Mouse (Mus musculus): Measurements from ENCODE around the gene Aco2. TPM values are rescaled to one million over a fixed set of nuclear protein-coding genes. Genes with fewer than 3 reads are reported as not detected.

Aco2 gene
- polyA plus RNA-seq, 1 experiment from 2014 or later, result 165 TPM

DNA sequence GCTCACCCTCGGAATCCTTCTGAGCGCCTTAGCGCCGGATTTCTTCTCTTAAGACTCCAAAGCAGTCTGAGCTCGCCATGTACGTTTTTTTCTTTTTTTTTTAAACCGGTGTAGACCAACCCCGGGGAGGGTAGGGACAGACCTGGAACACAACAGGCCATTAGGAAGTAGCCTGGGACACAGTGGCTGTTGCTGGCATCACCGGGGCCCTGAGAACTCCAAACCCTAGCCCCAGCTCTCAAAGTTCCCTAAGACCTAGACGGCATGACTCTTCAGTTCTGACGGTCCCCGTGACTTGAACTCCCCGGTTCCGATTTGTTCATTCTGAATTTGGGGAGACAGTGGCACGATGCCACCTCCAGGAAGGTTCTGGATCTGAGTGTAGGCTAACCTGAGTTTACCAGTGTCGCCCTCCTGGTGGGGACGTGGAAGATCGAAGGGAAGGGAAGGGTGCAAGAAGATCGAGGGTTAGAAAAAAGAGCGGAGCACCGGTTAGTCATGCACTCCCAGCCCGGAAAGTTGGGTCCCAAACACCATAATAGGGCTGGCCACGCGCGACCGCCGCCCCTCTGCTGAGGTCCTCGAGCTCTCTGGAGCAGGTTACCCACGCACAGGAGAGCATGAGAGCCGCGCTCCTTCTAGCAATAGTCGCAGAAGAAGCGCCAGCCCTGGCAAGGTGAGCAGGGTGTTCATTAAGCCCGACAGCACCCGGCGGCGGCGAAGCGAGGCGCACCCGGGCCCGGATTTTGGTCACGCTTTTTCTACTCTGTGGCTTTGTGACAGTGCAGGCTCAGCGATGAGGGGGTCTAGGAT lies 13.4 kb upstream of the Aco2 start, which contains the start of gene Tob2:
Gene Tob2, minus strand, starts transcription at position 280 of the 813 bp plus-strand sequence.
- peak within 1 kb of the TSS; percentile 87 for H3K4me2 ChIP-seq (ENCODE audit: low read depth, low read length)
- peak within 1 kb of the TSS; percentile 98 for H3K27ac ChIP-seq (replicated peaks; ENCODE audit: low read depth, low read length)
- peak; percentile 4; the same call in 1 of the 2 replicates for ATAC-seq (ENCODE audit: low read depth)
- 0 out of 2 replicates have a peak, but pooled peaks cover 8% of the 10 kb centered on the region for H3K36me3 ChIP-seq (ENCODE audit: control insufficient read depth, insufficient read depth, low read length)
- peak within 1 kb of the TSS; percentile 92 for H3K9ac ChIP-seq (ENCODE audit: low read depth, low read length)
- under 1% methylated on average over 39 of the region's 44 CpGs for WGBS
- peak; percentile 54 for DNase-seq (ENCODE audit: low spot score)
- peaks cover 5% of the 10 kb centered on the region; the same call in 1 of the 2 replicates for H3K4me1 ChIP-seq (ENCODE audit: control insufficient read depth, insufficient read depth, low read length)
- H3K4me3 ChIP-seq (ENCODE audit: low read depth, low read length), result peak within 1 kb of the TSS; percentile 83
- H3K27me3 ChIP-seq (replicated peaks; ENCODE audit: control insufficient read depth, insufficient read depth, low read length), result no peaks in the 10 kb centered on the region
- no peaks in the 10 kb centered on the region for H3K9me3 ChIP-seq (ENCODE audit: control insufficient read depth, low read length)

DNA sequence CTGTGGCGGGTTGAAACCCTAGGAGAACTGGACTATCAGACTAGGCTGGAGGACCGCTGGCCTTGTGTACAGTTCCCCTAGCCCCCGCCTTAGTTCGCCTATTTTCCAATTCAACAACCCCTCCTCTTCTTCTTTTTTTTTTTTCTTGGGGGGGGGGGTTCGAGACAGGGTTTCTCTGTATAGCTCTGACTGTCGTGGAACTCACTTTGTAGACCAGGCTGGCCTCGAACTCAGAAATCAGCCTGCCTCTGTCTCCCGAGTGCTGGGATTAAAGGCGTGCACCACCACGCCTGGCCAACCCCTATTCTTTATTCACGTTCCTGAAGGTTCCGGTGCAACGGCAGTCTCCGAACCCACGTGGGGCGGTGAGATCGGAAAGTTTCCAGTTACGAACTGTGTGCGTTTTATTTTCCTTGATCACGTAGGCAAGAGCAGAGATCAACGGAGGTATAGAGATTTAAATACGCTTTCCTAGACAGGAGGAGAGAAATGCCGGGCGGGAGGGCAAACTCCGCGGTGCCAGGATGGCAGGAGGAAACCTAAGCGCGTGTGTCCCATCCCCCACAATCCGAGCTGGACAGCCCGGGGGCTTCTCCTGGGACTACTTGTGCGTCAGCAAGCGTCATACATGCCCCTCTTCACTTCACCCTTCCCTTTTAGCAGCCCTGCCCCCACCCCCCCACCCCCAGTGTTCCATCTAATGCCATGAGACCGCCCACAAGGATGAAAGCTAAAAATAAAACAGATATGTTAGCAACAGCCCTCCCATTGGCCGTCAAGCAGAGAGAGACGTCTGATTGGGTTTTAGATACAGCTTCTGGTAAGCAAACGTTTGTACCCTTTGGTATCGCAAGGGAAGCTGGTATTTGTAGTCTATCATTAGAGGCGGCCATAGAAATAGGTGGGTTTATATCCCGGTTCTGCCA lies 12.5 kb upstream of the Aco2 start:
- Histone ChIP-seq H3K36me3 (ENCODE audit: control insufficient read depth, insufficient read depth, low read length) (peaks cover 14% of the 10 kb centered on the region), H3K4me1 (ENCODE audit: control insufficient read depth, insufficient read depth, low read length) (peaks cover 5% of the 10 kb centered on the region; the same call in 1 of the 2 replicates), H3K27ac (replicated peaks; ENCODE audit: low read depth, low read length) (peak overlapping the region; percentile 98), H3K9me3 (ENCODE audit: control insufficient read depth, low read length) (no peaks in the 10 kb centered on the region), H3K4me3 (ENCODE audit: low read depth, low read length) (peak overlapping the region; percentile 83), H3K27me3 (replicated peaks; ENCODE audit: control insufficient read depth, insufficient read depth, low read length) (no peaks in the 10 kb centered on the region), H3K4me2 (ENCODE audit: low read depth, low read length) (peak overlapping the region; percentile 87), H3K9ac (ENCODE audit: low read depth, low read length) (peak overlapping the region; percentile 92)
- ATAC-seq (ENCODE audit: low read depth) (peak; percentile 85), DNase-seq (ENCODE audit: low spot score) (peak; percentile 99)
- WGBS, result under 1% methylated on average over 38 of the region's 39 CpGs

DNA sequence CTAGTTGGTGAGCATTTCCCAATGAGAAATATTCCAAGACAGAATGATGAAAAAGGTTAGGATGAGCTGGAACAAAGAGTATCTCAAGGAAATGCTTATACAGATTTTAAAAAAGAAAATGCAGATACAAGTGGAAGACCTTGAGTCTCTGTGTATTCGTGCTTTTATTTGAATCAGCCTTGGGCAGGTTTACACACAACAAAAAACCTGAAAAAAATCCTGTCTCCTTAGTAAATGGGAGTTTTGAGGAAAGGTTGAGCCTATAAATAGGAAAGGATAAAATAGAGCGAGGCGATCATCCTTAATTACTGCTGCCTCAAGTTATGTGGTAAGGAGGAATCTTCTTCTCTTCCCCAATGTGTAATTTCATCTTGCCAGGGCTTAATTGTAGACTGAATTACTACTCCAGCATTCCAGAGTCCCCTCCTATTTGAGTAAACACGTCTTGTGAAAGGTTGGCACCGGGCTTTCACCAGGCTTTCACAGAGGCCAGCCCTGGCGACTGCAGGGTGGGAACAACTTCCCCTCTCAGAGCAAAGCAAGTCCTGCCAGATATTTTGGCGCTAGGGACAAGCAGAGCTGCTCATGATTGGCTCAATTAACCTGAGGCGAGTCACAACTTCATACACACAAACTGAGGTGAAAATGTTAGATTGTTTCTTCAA lies 11.5 kb upstream of the Aco2 start:
- H3K36me3 ChIP-seq (ENCODE audit: control insufficient read depth, insufficient read depth, low read length), result peaks cover 18% of the 10 kb centered on the region
- no peaks in the 10 kb centered on the region for H3K27me3 ChIP-seq (replicated peaks; ENCODE audit: control insufficient read depth, insufficient read depth, low read length)
- H3K9me3 ChIP-seq (ENCODE audit: control insufficient read depth, low read length), result no peaks in the 10 kb centered on the region
- H3K9ac ChIP-seq (ENCODE audit: low read depth, low read length), result no peak overlapping the region
- 36% methylated on average over 8 of the region's 8 CpGs for WGBS
- no peaks in the 10 kb centered on the region for H3K4me1 ChIP-seq (ENCODE audit: control insufficient read depth, insufficient read depth, low read length)
- peak overlapping the region; percentile 87 for H3K4me2 ChIP-seq (ENCODE audit: low read depth, low read length)
- H3K27ac ChIP-seq (replicated peaks; ENCODE audit: low read depth, low read length), result peak overlapping the region; percentile 98
- DNase-seq (ENCODE audit: low spot score), result peak; percentile 83
- H3K4me3 ChIP-seq (ENCODE audit: low read depth, low read length), result peak overlapping the region; percentile 83
- no peak for ATAC-seq (ENCODE audit: low read depth)

DNA sequence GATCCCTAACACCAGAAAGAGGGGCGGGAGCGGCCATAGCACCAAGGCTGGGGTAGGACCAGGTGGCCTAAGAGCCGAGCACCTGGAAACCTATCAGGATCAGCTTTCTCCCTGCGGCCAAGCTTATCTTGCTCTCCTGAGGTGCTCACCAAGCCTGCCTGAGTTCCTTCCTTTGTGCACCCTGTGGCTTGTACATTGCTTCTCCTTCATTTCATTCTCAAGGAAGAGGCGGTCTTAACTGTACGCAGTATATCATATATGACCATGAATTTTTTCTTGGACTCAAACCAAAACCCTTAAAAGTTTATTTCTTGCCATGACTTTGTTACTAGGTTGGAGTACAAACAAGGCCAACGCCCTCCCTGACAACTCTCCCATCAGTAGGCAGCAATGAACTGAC lies 7.9 kb upstream of the Aco2 start:
- Histone ChIP-seq H3K4me1 (ENCODE audit: control insufficient read depth, insufficient read depth, low read length) (no peaks in the 10 kb centered on the region), H3K36me3 (ENCODE audit: control insufficient read depth, insufficient read depth, low read length) (peaks cover 54% of the 10 kb centered on the region), H3K9ac (ENCODE audit: low read depth, low read length) (no peak overlapping the region), H3K4me3 (ENCODE audit: low read depth, low read length) (no peak overlapping the region), H3K9me3 (ENCODE audit: control insufficient read depth, low read length) (no peaks in the 10 kb centered on the region), H3K4me2 (ENCODE audit: low read depth, low read length) (no peak overlapping the region), H3K27ac (replicated peaks; ENCODE audit: low read depth, low read length) (no peak overlapping the region), H3K27me3 (replicated peaks; ENCODE audit: control insufficient read depth, insufficient read depth, low read length) (no peaks in the 10 kb centered on the region)
- no peak for DNase-seq (ENCODE audit: low spot score)
- 95% methylated on average over 7 of the region's 7 CpGs for WGBS
- ATAC-seq (ENCODE audit: low read depth), result no peak

DNA sequence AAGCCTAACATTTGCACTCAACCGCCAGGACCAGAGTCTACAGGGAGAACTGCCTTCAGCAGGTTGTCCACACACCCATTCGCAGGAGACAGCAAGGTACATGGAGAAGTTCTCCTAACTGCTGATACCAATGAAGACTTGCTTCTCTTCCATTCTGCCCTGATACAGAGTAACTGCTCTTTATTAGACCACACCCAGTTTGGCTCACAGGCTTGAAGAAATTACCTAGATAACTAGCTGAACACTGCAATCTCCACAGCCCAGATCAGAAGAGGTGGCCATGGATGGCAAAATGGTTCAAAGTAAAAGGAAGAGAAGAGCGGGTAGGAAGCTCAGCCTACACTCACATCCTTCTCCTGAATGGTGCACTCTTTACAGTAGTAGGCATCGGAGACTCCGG lies 2.1 kb upstream of the Aco2 start:
- Histone ChIP-seq H3K9me3 (ENCODE audit: control insufficient read depth, low read length) (no peaks in the 10 kb centered on the region), H3K27ac (replicated peaks; ENCODE audit: low read depth, low read length) (no peak overlapping the region), H3K9ac (ENCODE audit: low read depth, low read length) (no peak overlapping the region), H3K4me2 (ENCODE audit: low read depth, low read length) (no peak overlapping the region), H3K36me3 (ENCODE audit: control insufficient read depth, insufficient read depth, low read length) (peaks cover 58% of the 10 kb centered on the region), H3K4me3 (ENCODE audit: low read depth, low read length) (no peak overlapping the region), H3K4me1 (ENCODE audit: control insufficient read depth, insufficient read depth, low read length) (peaks cover 8% of the 10 kb centered on the region), H3K27me3 (replicated peaks; ENCODE audit: control insufficient read depth, insufficient read depth, low read length) (no peaks in the 10 kb centered on the region)
- DNase-seq (ENCODE audit: low spot score) (no peak), ATAC-seq (ENCODE audit: low read depth) (no peak)
- WGBS, result 96% methylated on average over 5 of the region's 5 CpGs

DNA sequence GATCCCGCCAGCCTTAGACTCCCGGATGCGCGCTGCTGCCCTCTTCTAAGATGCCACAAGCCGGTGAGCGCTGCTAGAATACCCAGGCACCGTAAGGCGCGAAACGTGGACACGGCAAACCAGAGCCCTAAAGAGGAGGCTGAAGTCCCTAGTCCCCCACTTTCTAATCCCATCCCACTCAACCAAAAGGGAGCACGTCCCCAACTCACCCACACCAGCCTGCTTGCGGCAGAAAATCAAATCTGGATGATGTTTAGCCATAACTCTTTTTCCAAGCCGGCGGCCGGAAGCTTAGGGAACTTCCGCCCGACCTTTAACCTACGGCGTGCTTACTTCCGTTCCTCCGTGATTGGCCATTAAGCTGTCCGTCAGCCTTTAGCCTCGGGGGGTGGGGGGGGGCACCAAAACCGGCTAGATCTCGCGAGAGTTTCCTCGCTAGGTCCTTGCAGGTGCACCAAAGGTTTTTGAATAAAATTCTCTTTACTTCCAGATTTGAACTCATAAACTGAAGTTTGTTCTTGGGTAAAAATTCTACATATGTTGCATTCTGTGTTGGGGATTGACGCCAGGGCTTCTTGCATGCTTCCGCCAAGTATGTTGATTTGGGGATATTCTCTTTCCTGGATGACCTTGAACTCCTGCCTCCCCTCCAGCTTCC lies 376 bp upstream of the Aco2 start, which contains the start of gene Phf5a:
Gene Phf5a, minus strand, starts transcription at position 308 of the 658 bp plus-strand sequence.
- peak within 1 kb of the TSS; percentile 92 for H3K4me2 ChIP-seq (ENCODE audit: low read depth, low read length)
- peak within 1 kb of the TSS; percentile 98 for H3K4me3 ChIP-seq (ENCODE audit: low read depth, low read length)
- H3K36me3 ChIP-seq (ENCODE audit: control insufficient read depth, insufficient read depth, low read length), result peaks cover 40% of the 10 kb centered on the region
- H3K27ac ChIP-seq (replicated peaks; ENCODE audit: low read depth, low read length), result peak within 1 kb of the TSS; percentile 97
- DNase-seq (ENCODE audit: low spot score) (peak; percentile 98), ATAC-seq (ENCODE audit: low read depth) (peak; percentile 89)
- H3K27me3 ChIP-seq (replicated peaks; ENCODE audit: control insufficient read depth, insufficient read depth, low read length), result no peaks in the 10 kb centered on the region
- H3K9ac ChIP-seq (ENCODE audit: low read depth, low read length), result peak within 1 kb of the TSS; percentile 80
- 2% methylated on average over 30 of the region's 30 CpGs for WGBS
- H3K9me3 ChIP-seq (ENCODE audit: control insufficient read depth, low read length), result no peaks in the 10 kb centered on the region
- peaks cover 8% of the 10 kb centered on the region for H3K4me1 ChIP-seq (ENCODE audit: control insufficient read depth, insufficient read depth, low read length)

DNA sequence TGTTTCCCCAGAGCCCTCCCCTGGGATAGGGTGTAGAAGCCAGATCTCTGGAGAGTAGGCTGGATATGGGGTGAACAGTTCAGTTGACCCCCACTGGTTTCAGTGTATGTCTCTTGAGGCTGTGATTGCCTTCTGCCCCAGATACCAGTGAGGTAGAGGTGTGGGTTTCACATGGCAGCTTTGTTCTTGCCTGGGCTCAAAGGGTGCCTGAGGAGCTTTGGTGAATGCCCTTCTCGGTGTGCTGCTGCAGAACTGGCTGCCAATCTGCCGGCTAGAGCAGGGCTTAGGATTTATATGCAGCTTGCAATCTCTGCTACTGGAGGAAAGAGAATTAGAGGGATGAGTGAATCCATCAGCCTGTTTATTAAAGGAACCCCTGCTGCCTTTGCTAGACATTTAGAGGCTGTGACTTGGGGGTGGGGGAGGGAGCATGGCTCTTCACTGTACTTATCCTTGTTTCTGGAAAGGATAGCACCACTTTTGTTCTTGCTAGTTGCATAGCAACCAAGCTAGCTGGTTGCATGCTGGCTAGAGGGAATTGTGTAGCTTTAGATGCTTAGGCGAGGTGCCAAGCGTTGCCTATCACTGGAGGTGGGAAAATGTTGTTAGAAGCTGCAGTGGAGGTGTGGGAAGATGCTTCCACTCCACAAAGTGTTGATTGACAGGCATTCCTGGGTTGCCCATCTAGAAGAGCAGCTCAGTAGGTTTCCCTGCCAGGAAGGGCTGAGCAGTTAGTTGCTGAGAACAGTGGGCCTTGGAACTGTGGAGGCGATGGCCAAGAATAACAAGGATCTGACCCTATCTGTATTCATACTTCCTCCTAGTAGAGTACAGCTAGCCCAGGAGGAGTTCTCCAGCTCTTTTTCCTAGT lies 7.7 kb downstream of the Aco2 start:
- Histone ChIP-seq H3K4me2 (ENCODE audit: low read depth, low read length) (no peak overlapping the region), H3K9me3 (ENCODE audit: control insufficient read depth, low read length) (no peaks in the 10 kb centered on the region), H3K9ac (ENCODE audit: low read depth, low read length) (0 out of 2 replicates have a peak overlapping the region, but pooled peaks have one; percentile 19), H3K4me3 (ENCODE audit: low read depth, low read length) (no peak overlapping the region), H3K36me3 (ENCODE audit: control insufficient read depth, insufficient read depth, low read length) (no peaks in the 10 kb centered on the region), H3K27ac (replicated peaks; ENCODE audit: low read depth, low read length) (no peak overlapping the region), H3K27me3 (replicated peaks; ENCODE audit: control insufficient read depth, insufficient read depth, low read length) (no peaks in the 10 kb centered on the region), H3K4me1 (ENCODE audit: control insufficient read depth, insufficient read depth, low read length) (no peaks in the 10 kb centered on the region)
- peak; percentile 47; the same call in 1 of the 2 replicates for ATAC-seq (ENCODE audit: low read depth)
- peak; percentile 23 for DNase-seq (ENCODE audit: low spot score)
- 75% methylated on average over 5 of the region's 5 CpGs for WGBS
